Comparison of ENCODE assay signal across 1 mouse cellular context in genomic region chr4:122827651-122828050, GRCm38 (mm10).
A peak's percentile ranks its signal among the peaks of the same experiment; 100 is the strongest.
TF ChIP-seq lines count a peak whose summit lies in the region.

No protein-coding gene starts in this region.

TF ChIP-seq in MEL, 35 proteins besides CTCF, POLR2A, EP300 and RAD21 (continued from another document):
- TF ChIP-seq MXI1 (IDR thresholded peaks at IDR 0.05; ENCODE audit: low read depth, low read length) (0 out of 2 replicates have a peak, but pooled peaks have one; percentile 13), POLR2AphosphoS5 (IDR thresholded peaks at IDR 0.05; ENCODE audit: borderline replicate concordance, low read depth, low read length) (no peak), MEF2A (IDR thresholded peaks at IDR 0.05; ENCODE audit: extremely low read depth, insufficient replicate concordance, low read depth, low read length, poor library complexity, severe bottlenecking) (no peak), POLR2AphosphoS2 (IDR thresholded peaks at IDR 0.05; ENCODE audit: low read length) (no peak), RCOR1 (IDR thresholded peaks at IDR 0.05; ENCODE audit: low read depth, low read length) (no peak; the same call in 1 of the 2 replicates), JUND (IDR thresholded peaks at IDR 0.05; ENCODE audit: low read depth, low read length) (no peak), USF1 (IDR thresholded peaks at IDR 0.05; ENCODE audit: low read depth, low read length) (no peak), MYC (IDR thresholded peaks at IDR 0.05; ENCODE audit: low read depth, low read length) (no peak), E2F4 (IDR thresholded peaks at IDR 0.05; ENCODE audit: borderline replicate concordance, low read depth, low read length) (no peak), BHLHE40 (IDR thresholded peaks at IDR 0.05; ENCODE audit: borderline replicate concordance, low read depth, low read length) (no peak)
